Mouse (Mus musculus): ENCODE measurements around the gene Foxe1. TPM values are rescaled to one million over a fixed set of nuclear protein-coding genes. Genes with fewer than 3 reads are reported as not detected.

The Foxe1 gene
- not detected in 2 replicates for polyA plus RNA-seq (2015; fragmentation: Nextera tagmentation; extraction: Ambion mirVana)

DNA sequence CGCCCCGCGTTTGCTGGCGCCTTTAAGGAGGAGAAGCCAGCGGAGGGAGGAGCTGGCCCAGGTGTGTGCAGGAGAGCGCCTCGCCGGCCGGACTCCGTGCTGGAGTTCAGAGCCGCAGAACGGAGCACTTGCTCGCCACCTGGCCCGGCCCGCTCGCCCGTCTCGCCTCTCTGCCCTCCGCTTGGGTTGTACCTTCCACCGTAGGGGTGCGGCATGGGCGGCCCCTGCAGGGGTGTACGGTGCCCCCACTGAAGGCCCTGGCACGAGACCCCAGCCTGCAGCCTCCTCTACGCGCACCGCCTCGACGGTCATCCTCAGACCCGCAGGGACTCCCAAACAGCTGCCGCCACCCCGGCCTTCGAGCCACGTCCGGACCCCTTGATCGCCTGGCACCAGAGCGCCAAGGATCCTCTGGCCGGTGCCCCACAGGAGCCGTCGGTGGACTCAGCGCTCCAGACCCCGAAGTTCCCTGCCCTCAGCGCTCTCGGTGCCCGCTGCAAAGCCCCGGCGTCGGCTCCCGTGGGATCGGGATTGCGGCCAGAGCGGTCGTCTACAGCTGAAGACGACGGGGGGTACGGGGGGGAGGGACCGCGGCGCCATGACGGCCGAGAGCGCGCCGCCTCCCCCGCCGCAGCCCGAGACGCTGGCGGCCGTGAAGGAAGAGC, at the start of gene Foxe1:
TSS of gene Foxe1 (plus strand) at position 14 of the 665 bp plus-strand sequence.

DNA sequence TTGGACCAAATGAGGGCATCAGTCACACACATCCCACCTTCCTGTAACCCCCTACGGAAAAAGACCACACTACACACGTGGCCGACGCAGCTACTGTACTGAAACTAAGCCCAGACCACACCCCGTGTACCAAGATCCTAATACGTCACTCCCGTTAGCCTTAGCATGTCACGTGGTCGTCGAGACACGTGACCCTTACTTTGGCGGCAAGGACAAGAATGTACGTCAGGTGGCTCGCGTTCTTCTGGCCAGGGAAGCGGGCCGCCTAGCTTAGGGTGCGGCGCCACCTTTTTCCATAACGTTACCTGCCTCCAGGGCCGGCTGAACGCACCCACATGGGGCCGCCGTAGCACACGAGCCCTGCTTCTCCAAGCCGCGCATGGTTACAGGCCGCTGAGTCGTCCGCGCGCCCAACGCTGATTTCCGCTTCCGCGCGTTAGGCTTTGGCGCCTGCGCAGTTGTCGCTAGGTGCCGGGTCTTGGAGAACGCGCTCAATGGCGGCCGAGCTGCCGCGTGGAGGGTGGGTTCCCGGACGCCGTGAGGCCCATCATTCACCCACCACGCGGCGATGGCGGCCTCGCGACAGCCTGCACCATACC, 45.7 kb downstream of the Foxe1 start, which contains the start of gene Trmo:
TSS of gene Trmo (minus strand) at position 425 of the 599 bp plus-strand sequence.

Other genes starting within 250 kb of the Foxe1 start
- 34.8 and 38.1 TPM in 2 replicates for gene Ncbp1, start 205.0 kb upstream of the Foxe1 start, polyA plus RNA-seq (2015; fragmentation: Nextera tagmentation; extraction: Ambion mirVana)
- 13.8 and 15.8 TPM in 2 replicates for gene Tstd2, start 204.9 kb upstream of the Foxe1 start, polyA plus RNA-seq (2015; fragmentation: Nextera tagmentation; extraction: Ambion mirVana)
- gene Xpa, start 147.3 kb upstream of the Foxe1 start, polyA plus RNA-seq (2015; fragmentation: Nextera tagmentation; extraction: Ambion mirVana) = 21.1 and 26.5 TPM in 2 replicates
- 8.1 and 8.9 TPM in 2 replicates for gene Trmo, start 45.8 kb downstream of the Foxe1 start, polyA plus RNA-seq (2015; fragmentation: Nextera tagmentation; extraction: Ambion mirVana)
- 261 and 331 TPM in 2 replicates for gene Hemgn, start 69.9 kb downstream of the Foxe1 start, polyA plus RNA-seq (2015; fragmentation: Nextera tagmentation; extraction: Ambion mirVana)
- gene Anp32b, start 107.3 kb downstream of the Foxe1 start, polyA plus RNA-seq (2015; fragmentation: Nextera tagmentation; extraction: Ambion mirVana) = 436 and 521 TPM in 2 replicates
- 57.3 and 58.5 TPM in 2 replicates for gene Nans, start 145.6 kb downstream of the Foxe1 start, polyA plus RNA-seq (2015; fragmentation: Nextera tagmentation; extraction: Ambion mirVana)
- gene Trim14, start 192.5 kb downstream of the Foxe1 start, polyA plus RNA-seq (2015; fragmentation: Nextera tagmentation; extraction: Ambion mirVana) = 6.5 and 10.8 TPM in 2 replicates

Measured in spleen, postnatal 0 days (tissue).